Mouse (Mus musculus): Measurements from ENCODE around the gene Radil. TPM values are rescaled to one million over a fixed set of nuclear protein-coding genes. Genes with fewer than 3 reads are reported as not detected.

The Radil gene
- polyA plus RNA-seq, 1 experiment = 78.0 TPM

GRCm38 (mm10) chr5:142524711-142525464 lies 26.0 kb downstream of the Radil start:
- TF ChIP-seq CTCF (IDR thresholded peaks at IDR 0.05; ENCODE audit: low read depth, low read length) (no peak), POLR2A (IDR thresholded peaks at IDR 0.05; ENCODE audit: insufficient read depth, low read length) (no peak), EP300 (IDR thresholded peaks at IDR 0.05; ENCODE audit: insufficient read depth, low read depth, low read length) (no peak)
- Histone ChIP-seq H3K4me3 (ENCODE audit: low read depth, low read length) (no peak overlapping the region), H3K27ac (ENCODE audit: insufficient read depth, low read length) (no peak overlapping the region), H3K4me1 (ENCODE audit: control insufficient read depth, insufficient read depth, low read length) (no peaks in the 10 kb centered on the region), H3K36me3 (ENCODE audit: control insufficient read depth, insufficient read depth, low read length, poor library complexity, severe bottlenecking) (no peaks in the 10 kb centered on the region), H3K9me3 (replicated peaks; ENCODE audit: control insufficient read depth, insufficient read depth, low read length, poor library complexity, severe bottlenecking) (no peaks in the 10 kb centered on the region), H3K9ac (ENCODE audit: low read depth, poor library complexity, severe bottlenecking) (no peak overlapping the region), H3K27me3 (ENCODE audit: control insufficient read depth, insufficient read depth, low read length, poor library complexity, severe bottlenecking) (peaks cover 4% of the 10 kb centered on the region; the same call in 1 of the 2 replicates)

DNA sequence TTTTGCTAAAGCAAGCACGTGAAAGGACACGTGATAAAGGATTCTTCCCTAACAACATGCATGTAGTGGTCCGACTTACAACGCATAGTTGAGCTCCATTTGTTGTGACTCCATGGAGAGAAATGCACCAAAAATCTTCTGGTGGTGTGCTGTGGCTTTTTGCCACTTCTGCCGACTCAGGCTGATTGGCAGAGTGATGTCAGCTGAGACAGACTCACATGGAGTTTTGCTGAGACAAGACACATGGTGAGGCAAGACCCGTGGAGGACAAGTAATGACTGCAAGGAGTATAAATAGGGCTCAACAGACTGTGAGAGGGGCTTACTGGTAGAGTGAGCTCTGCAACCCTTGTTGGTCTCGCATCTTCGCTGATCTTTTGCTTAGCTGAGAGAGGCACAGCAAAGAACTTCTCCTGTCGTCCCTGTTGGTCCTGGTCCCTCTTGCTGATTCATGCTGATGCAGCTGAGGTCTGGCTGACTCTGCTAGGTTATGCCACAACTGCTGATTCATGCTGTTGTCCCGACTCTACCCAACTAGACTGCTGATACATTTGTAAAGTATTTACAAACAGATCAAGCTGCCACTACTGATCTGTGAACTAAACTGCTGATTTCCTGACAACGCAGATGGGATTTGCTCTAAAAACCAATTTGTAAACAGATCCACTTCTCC lies 29.6 kb downstream of the Radil start:
- Histone ChIP-seq H3K27me3 (ENCODE audit: control insufficient read depth, insufficient read depth, low read length, poor library complexity, severe bottlenecking) (no peaks in the 10 kb centered on the region), H3K4me3 (ENCODE audit: low read depth, low read length) (no peak overlapping the region), H3K9ac (ENCODE audit: low read depth, poor library complexity, severe bottlenecking) (no peak overlapping the region), H3K9me3 (replicated peaks; ENCODE audit: control insufficient read depth, insufficient read depth, low read length, poor library complexity, severe bottlenecking) (no peaks in the 10 kb centered on the region), H3K4me1 (ENCODE audit: control insufficient read depth, insufficient read depth, low read length) (no peaks in the 10 kb centered on the region), H3K36me3 (ENCODE audit: control insufficient read depth, insufficient read depth, low read length, poor library complexity, severe bottlenecking) (no peaks in the 10 kb centered on the region), H3K27ac (ENCODE audit: insufficient read depth, low read length) (no peak overlapping the region)
- no peak for TF ChIP-seq POLR2A (IDR thresholded peaks at IDR 0.05; ENCODE audit: insufficient read depth, low read length)
- no peak for TF ChIP-seq CTCF (IDR thresholded peaks at IDR 0.05; ENCODE audit: low read depth, low read length)
- no peak for TF ChIP-seq EP300 (IDR thresholded peaks at IDR 0.05; ENCODE audit: insufficient read depth, low read depth, low read length)

DNA sequence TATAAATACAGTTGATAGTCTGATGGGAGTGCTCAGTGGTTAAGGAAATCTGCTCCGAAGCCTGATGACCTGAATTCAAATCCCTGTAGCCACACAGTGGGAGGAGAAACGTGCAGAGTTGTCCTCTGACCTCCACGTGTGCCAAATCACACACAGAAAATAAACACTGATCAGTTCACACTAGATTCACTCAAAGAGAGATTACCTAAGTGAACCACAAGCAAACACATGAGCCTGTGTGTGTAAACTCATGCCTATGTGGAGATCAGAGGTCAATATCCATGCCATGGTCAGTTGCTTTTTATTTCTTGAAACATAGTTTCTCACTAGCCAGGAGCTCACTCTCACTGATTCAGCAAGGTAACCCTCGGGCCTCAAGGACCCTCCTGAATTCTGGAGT lies 30.5 kb downstream of the Radil start:
- Histone ChIP-seq H3K9me3 (replicated peaks; ENCODE audit: control insufficient read depth, insufficient read depth, low read length, poor library complexity, severe bottlenecking) (no peaks in the 10 kb centered on the region), H3K36me3 (ENCODE audit: control insufficient read depth, insufficient read depth, low read length, poor library complexity, severe bottlenecking) (no peaks in the 10 kb centered on the region), H3K4me3 (ENCODE audit: low read depth, low read length) (no peak overlapping the region), H3K27me3 (ENCODE audit: control insufficient read depth, insufficient read depth, low read length, poor library complexity, severe bottlenecking) (no peaks in the 10 kb centered on the region), H3K4me1 (ENCODE audit: control insufficient read depth, insufficient read depth, low read length) (no peaks in the 10 kb centered on the region), H3K27ac (ENCODE audit: insufficient read depth, low read length) (no peak overlapping the region), H3K9ac (ENCODE audit: low read depth, poor library complexity, severe bottlenecking) (no peak overlapping the region)
- no peak for TF ChIP-seq EP300 (IDR thresholded peaks at IDR 0.05; ENCODE audit: insufficient read depth, low read depth, low read length)
- TF ChIP-seq CTCF (IDR thresholded peaks at IDR 0.05; ENCODE audit: low read depth, low read length) = no peak
- TF ChIP-seq POLR2A (IDR thresholded peaks at IDR 0.05; ENCODE audit: insufficient read depth, low read length) = no peak

DNA sequence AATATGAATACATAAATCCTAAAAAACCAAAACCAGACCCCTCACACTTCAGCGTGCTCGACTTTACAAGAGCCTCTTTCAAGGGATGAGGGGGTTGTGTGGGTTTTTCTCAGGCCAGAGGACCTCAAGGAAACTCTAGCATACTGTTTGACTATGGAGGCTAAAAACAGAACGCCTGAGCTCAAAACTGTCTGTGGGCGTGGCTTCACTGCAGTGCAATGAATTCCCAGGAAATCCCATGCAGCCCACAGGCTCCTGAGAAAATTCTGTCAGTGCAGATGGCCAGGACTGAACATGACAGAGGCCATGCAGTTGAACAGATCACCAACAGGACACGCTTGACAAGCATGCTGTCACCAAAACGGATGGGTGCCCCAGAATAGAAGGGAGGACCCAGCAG lies 31.9 kb downstream of the Radil start:
- Histone ChIP-seq H3K27me3 (ENCODE audit: control insufficient read depth, insufficient read depth, low read length, poor library complexity, severe bottlenecking) (no peaks in the 10 kb centered on the region), H3K4me3 (ENCODE audit: low read depth, low read length) (no peak overlapping the region), H3K27ac (ENCODE audit: insufficient read depth, low read length) (no peak overlapping the region), H3K9ac (ENCODE audit: low read depth, poor library complexity, severe bottlenecking) (no peak overlapping the region), H3K9me3 (replicated peaks; ENCODE audit: control insufficient read depth, insufficient read depth, low read length, poor library complexity, severe bottlenecking) (no peaks in the 10 kb centered on the region), H3K36me3 (ENCODE audit: control insufficient read depth, insufficient read depth, low read length, poor library complexity, severe bottlenecking) (no peaks in the 10 kb centered on the region), H3K4me1 (ENCODE audit: control insufficient read depth, insufficient read depth, low read length) (no peaks in the 10 kb centered on the region)
- TF ChIP-seq CTCF (IDR thresholded peaks at IDR 0.05; ENCODE audit: low read depth, low read length) (no peak), POLR2A (IDR thresholded peaks at IDR 0.05; ENCODE audit: insufficient read depth, low read length) (no peak), EP300 (IDR thresholded peaks at IDR 0.05; ENCODE audit: insufficient read depth, low read depth, low read length) (no peak)

- no peaks in the 10 kb centered on the region for H3K9me3 ChIP-seq (replicated peaks; ENCODE audit: control insufficient read depth, insufficient read depth, low read length, poor library complexity, severe bottlenecking)
- H3K27ac ChIP-seq (ENCODE audit: insufficient read depth, low read length) = no peak overlapping the region
- no peak overlapping the region for H3K9ac ChIP-seq (ENCODE audit: low read depth, poor library complexity, severe bottlenecking)
- H3K27me3 ChIP-seq (ENCODE audit: control insufficient read depth, insufficient read depth, low read length, poor library complexity, severe bottlenecking) = no peaks in the 10 kb centered on the region
- no peak overlapping the region for H3K4me3 ChIP-seq (ENCODE audit: low read depth, low read length)
- H3K36me3 ChIP-seq (ENCODE audit: control insufficient read depth, insufficient read depth, low read length, poor library complexity, severe bottlenecking) = no peaks in the 10 kb centered on the region
- H3K4me1 ChIP-seq (ENCODE audit: control insufficient read depth, insufficient read depth, low read length) = no peaks in the 10 kb centered on the region
- TF ChIP-seq EP300 (IDR thresholded peaks at IDR 0.05; ENCODE audit: insufficient read depth, low read depth, low read length) = no peak
- TF ChIP-seq CTCF (IDR thresholded peaks at IDR 0.05; ENCODE audit: low read depth, low read length) = no peak
- TF ChIP-seq POLR2A (IDR thresholded peaks at IDR 0.05; ENCODE audit: insufficient read depth, low read length) = no peak
Observed at GRCm38 (mm10) chr5:142512112-142512511, 38.8 kb downstream of the Radil start.

- TF ChIP-seq POLR2A (IDR thresholded peaks at IDR 0.05; ENCODE audit: insufficient read depth, low read length) (no peak), EP300 (IDR thresholded peaks at IDR 0.05; ENCODE audit: insufficient read depth, low read depth, low read length) (no peak), CTCF (IDR thresholded peaks at IDR 0.05; ENCODE audit: low read depth, low read length) (no peak)
- no peak overlapping the region for H3K27ac ChIP-seq (ENCODE audit: insufficient read depth, low read length)
Observed at GRCm38 (mm10) chr5:142510061-142510414, 40.9 kb downstream of the Radil start.

More at GRCm38 (mm10) chr5:142510061-142510414, 40.9 kb downstream of the Radil start:
- no peaks in the 10 kb centered on the region for H3K9me3 ChIP-seq (replicated peaks; ENCODE audit: control insufficient read depth, insufficient read depth, low read length, poor library complexity, severe bottlenecking)
- H3K4me3 ChIP-seq (ENCODE audit: low read depth, low read length) = no peak overlapping the region
- no peaks in the 10 kb centered on the region for H3K4me1 ChIP-seq (ENCODE audit: control insufficient read depth, insufficient read depth, low read length)
- no peaks in the 10 kb centered on the region for H3K36me3 ChIP-seq (ENCODE audit: control insufficient read depth, insufficient read depth, low read length, poor library complexity, severe bottlenecking)
- H3K9ac ChIP-seq (ENCODE audit: low read depth, poor library complexity, severe bottlenecking) = no peak overlapping the region
- H3K27me3 ChIP-seq (ENCODE audit: control insufficient read depth, insufficient read depth, low read length, poor library complexity, severe bottlenecking) = no peaks in the 10 kb centered on the region
